ENCODE assay signal across 9 mouse cellular contexts in genomic region chr5:137569665-137570064, GRCm38 (mm10). TPM values are rescaled to one million over a fixed set of nuclear protein-coding genes. Genes with fewer than 3 reads are reported as not detected.
DNase-seq lines count a peak whose midpoint lies in the region; ATAC-seq and TF ChIP-seq lines count a peak whose summit lies in the region.
"Had no signal": no experiment of that assay in that cellular context is flagged by ENCODE, and none has a peak within 500 bp of the region (broad histone marks: within the 10 kb centered on the region; RNA-seq: fewer than 3 reads in every experiment).

TSS of gene Tfr2 (plus strand) at chr5:137569840.

- no peak within 1 kb of the TSS for H3ac ChIP-seq in myocyte (ENCODE audit: control insufficient read depth, insufficient read length)

- H3K36me3 ChIP-seq in midbrain, postnatal 0 days (ENCODE audit: insufficient read depth, low read length) = peaks cover 23% of the 10 kb centered on the region
- H3K36me3 ChIP-seq in midbrain, embryonic 15.5 days (replicated peaks) = peaks cover 12% of the 10 kb centered on the region
- no peaks in the 10 kb centered on the region for H3K36me3 ChIP-seq in heart, embryonic 16.5 days (ENCODE audit: control insufficient read depth, insufficient read depth)
- no peaks in the 10 kb centered on the region for H3K36me3 ChIP-seq in myocyte (ENCODE audit: control insufficient read depth, insufficient read depth)

- H3K4me1 ChIP-seq in midbrain, postnatal 0 days (ENCODE audit: insufficient read depth, low read length) = no peaks in the 10 kb centered on the region
- H3K4me1 ChIP-seq in midbrain, embryonic 15.5 days = 0 out of 2 replicates have a peak, but pooled peaks cover 5% of the 10 kb centered on the region
- no peaks in the 10 kb centered on the region for H3K4me1 ChIP-seq in heart, embryonic 16.5 days (ENCODE audit: control insufficient read depth, insufficient read depth, low read length)

- TF ChIP-seq POLR2A in myocyte (IDR thresholded peaks at IDR 0.05; ENCODE audit: insufficient read length, low read depth) = peak; percentile 36

- H3K79me2 ChIP-seq in myocyte (ENCODE audit: control insufficient read depth, insufficient read depth) = no peaks in the 10 kb centered on the region

- DNase-seq in midbrain, postnatal 0 days (ENCODE audit: low spot score) = no peak
- DNase-seq in brain, adult 2 months (ENCODE audit: low read depth, low spot score) = peak; percentile 15
- no peak for DNase-seq in left cerebral cortex, postnatal 10 days (ENCODE audit: extremely low spot score in 1 of 2, low spot score in 2 of 2)
- DNase-seq in cerebellum, adult 9-10 months = no peak
- DNase-seq in urinary bladder, postnatal 10 days (ENCODE audit: low spot score) = no peak

- no peak within 1 kb of the TSS for H3K4me2 ChIP-seq in midbrain, postnatal 0 days (ENCODE audit: low read depth, low read length, poor library complexity, severe bottlenecking)
- no peak within 1 kb of the TSS for H3K4me2 ChIP-seq in midbrain, embryonic 15.5 days
- no peak within 1 kb of the TSS for H3K4me2 ChIP-seq in heart, embryonic 16.5 days (ENCODE audit: low read depth, low read length)
- peak within 1 kb of the TSS; percentile 66 for H3K4me2 ChIP-seq in myocyte (ENCODE audit: low read depth)

- no peaks in the 10 kb centered on the region for H3K9me3 ChIP-seq in midbrain, postnatal 0 days (ENCODE audit: low read length)
- H3K9me3 ChIP-seq in midbrain, embryonic 15.5 days = no peaks in the 10 kb centered on the region
- no peaks in the 10 kb centered on the region for H3K9me3 ChIP-seq in heart, embryonic 16.5 days (replicated peaks; ENCODE audit: control insufficient read depth, low read length)

- H3K4me3 ChIP-seq in midbrain, postnatal 0 days (ENCODE audit: low read depth, low read length) = no peak within 1 kb of the TSS
- H3K4me3 ChIP-seq in midbrain, embryonic 15.5 days = no peak within 1 kb of the TSS
- no peak within 1 kb of the TSS for H3K4me3 ChIP-seq in heart, embryonic 16.5 days (ENCODE audit: low read length)
- peak within 1 kb of the TSS; percentile 2 for H3K4me3 ChIP-seq in myocyte

- no peaks in the 10 kb centered on the region for H3K27me3 ChIP-seq in midbrain, postnatal 0 days (ENCODE audit: insufficient read depth, low read length)
- no peaks in the 10 kb centered on the region for H3K27me3 ChIP-seq in midbrain, embryonic 15.5 days (replicated peaks)
- H3K27me3 ChIP-seq in heart, embryonic 16.5 days (ENCODE audit: control insufficient read depth, insufficient read depth, low read length) = no peaks in the 10 kb centered on the region; the same call in 1 of the 2 replicates
- H3K27me3 ChIP-seq in myocyte (ENCODE audit: control insufficient read depth, insufficient read depth, insufficient read length) = peaks cover 14% of the 10 kb centered on the region

- no peak within 1 kb of the TSS for H3K9ac ChIP-seq in midbrain, postnatal 0 days (replicated peaks; ENCODE audit: low read length, poor library complexity, severe bottlenecking)
- no peak within 1 kb of the TSS for H3K9ac ChIP-seq in midbrain, embryonic 15.5 days
- no peak within 1 kb of the TSS for H3K9ac ChIP-seq in heart, embryonic 16.5 days (ENCODE audit: low read length)

- H3K27ac ChIP-seq in midbrain, postnatal 0 days (ENCODE audit: low read depth, low read length) = no peak within 1 kb of the TSS
- H3K27ac ChIP-seq in midbrain, embryonic 15.5 days = no peak within 1 kb of the TSS
- no peak within 1 kb of the TSS for H3K27ac ChIP-seq in heart, embryonic 16.5 days (ENCODE audit: low read length)

- intact Hi-C loops in left cerebral cortex, postnatal 10 days (cut with DNase I) = no loop called here

- ATAC-seq in midbrain, postnatal 0 days (ENCODE audit: low FRiP score) = no peak
- no peak for ATAC-seq in midbrain, embryonic 15.5 days (replicated peaks)
- peak; percentile 52; the same call in 1 of the 2 replicates for ATAC-seq in heart, embryonic 16.5 days (replicated peaks; ENCODE audit: extremely low read depth, insufficient read depth, low FRiP score)

- no peak for TF ChIP-seq CTCF in midbrain, postnatal 0 days (IDR thresholded peaks at IDR 0.05)

- WGBS in midbrain, postnatal 0 days = 36% methylated on average over 9 of the region's 9 CpGs
- 39% methylated on average over 9 of the region's 9 CpGs for WGBS in midbrain, embryonic 15.5 days
- WGBS in heart, embryonic 16.5 days = 23% methylated on average over 9 of the region's 9 CpGs

TF ChIP-seq in myocyte, 11 proteins besides CTCF, POLR2A, EP300 and RAD21:
- no peak for TF ChIP-seq MAX (IDR thresholded peaks at IDR 0.05; ENCODE audit: low read depth)
- no peak for TF ChIP-seq POLR2AphosphoS2 (IDR thresholded peaks at IDR 0.05; ENCODE audit: insufficient read length, low read depth)
- TF ChIP-seq MYOD1 (IDR thresholded peaks at IDR 0.05; ENCODE audit: control insufficient read depth in 1 of 3, insufficient read length in 2 of 3, low read depth in 2 of 3) = no peak
- no peak for TF ChIP-seq TCF12 (IDR thresholded peaks at IDR 0.05; ENCODE audit: insufficient read depth, poor library complexity, severe bottlenecking)

RNA-seq across cellular contexts. Expression of gene Tfr2, which starts in this region (rescaled TPM):
- total RNA-seq in midbrain, postnatal 0 days (2014; rRNA removed) = 22.3 and 29.6 TPM in 2 replicates
- 21.7 and 22.7 TPM in 2 replicates for polyA plus RNA-seq in midbrain, postnatal 0 days (2015; fragmentation: Nextera tagmentation; extraction: Ambion mirVana)
- polyA plus RNA-seq in midbrain, embryonic 15.5 days (2015; fragmentation: Nextera tagmentation; extraction: Ambion mirVana) = 6.2 and 7.9 TPM in 2 replicates
- 0.26 and 0.54 TPM in 2 replicates for polyA plus RNA-seq in heart, embryonic 16.5 days (2015; fragmentation: Nextera tagmentation; extraction: Ambion mirVana)
- 10 to 100 TPM; 23.7 to 26.7 TPM for total RNA-seq in left cerebral cortex, postnatal 10 days (2021)
- polyA plus RNA-seq in myocyte (2012; fragmentation: generic; extraction: Trizol) = 1.1 TPM
- total RNA-seq: gastrocnemius, postnatal 36 days had no signal

Comparison
In these comparisons a context has a peak if more than half of its experiments do, and no peak if none do; other contexts are left out.
1. Peak in ATAC-seq in heart, embryonic 16.5 days; RNA of the gene not detected or under 1 TPM.